Mouse (Mus musculus) E14TG2a.4 (cell line): Measurements from ENCODE around the gene Ptpa.

Experiments
- CTCF ChIP-seq: conservative IDR thresholded peaks from 2 replicates; pipeline ENCODE4 v1.5.1; 2014; ENCODE audit warnings: low read length
- POU5F1 ChIP-seq: IDR thresholded peaks from 2 replicates; pipeline ENCODE4 v1.6.1; 2014; ENCODE audit warnings: low read length, borderline replicate concordance

DNA sequence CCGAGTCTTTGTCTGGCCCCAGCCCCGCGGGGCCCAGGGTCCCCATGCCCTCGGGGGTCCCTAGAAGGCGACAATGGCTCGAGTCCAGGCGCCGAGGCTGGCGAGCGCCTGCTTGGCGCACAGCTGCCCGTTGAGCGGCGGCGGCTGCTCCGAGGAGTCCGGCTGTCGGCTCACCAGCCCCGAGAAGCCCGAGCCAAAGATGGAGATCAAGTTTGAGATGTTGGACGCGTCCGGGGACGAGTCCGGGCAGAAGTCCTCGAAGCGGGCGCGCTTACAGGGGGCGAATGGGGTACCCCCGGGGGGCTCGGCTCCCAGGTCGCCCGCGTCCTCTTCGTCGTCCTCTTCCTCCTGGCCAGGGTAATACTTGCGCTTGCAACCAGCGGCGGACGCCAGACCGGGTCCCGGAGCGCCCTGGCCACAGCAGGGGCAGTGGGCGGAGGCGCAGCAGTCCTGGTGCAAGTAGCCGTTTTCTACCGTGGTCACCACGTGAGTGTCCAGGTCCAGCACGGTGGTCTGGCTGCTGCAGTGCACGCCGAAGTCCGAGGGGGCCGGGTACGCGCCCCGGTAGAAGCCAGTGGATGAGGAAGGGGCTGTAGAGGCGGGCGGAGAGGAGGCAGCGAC is 57.0 kb downstream of the Ptpa start:
- TF ChIP-seq CTCF: no peak
- TF ChIP-seq POU5F1: no peak
